Mouse (Mus musculus) lung, postnatal 0 days (tissue): ENCODE results near the gene Ppp2r5d.

Experiments used
- CTCF ChIP-seq: IDR thresholded peaks from 2 replicates; pipeline ENCODE4 v1.5.1; 2016; ENCODE audit warnings: antibody characterized with exemption, mild to moderate bottlenecking
- EP300 ChIP-seq: IDR thresholded peaks from 2 replicates; pipeline ENCODE4 v1.6.1; 2016; ENCODE audit warnings: antibody characterized with exemption, mild to moderate bottlenecking, control low read depth

GRCm38 (mm10) chr17:46710959-46711597 is 6.2 kb upstream of the Ppp2r5d start, which contains the start of gene Pex6:
- TF ChIP-seq CTCF = no peak
- TF ChIP-seq EP300 = no peak; the same call in 1 of the 2 replicates
